Mouse (Mus musculus) heart, embryonic 11.5 days (tissue): ENCODE data around the gene Dhtkd1. TPM values are rescaled to one million over a fixed set of nuclear protein-coding genes. Genes with fewer than 3 reads are reported as not detected.

Experiments used
- ATAC-seq: fragments of 200-750 bp; cut with Nextera tagmentation; replicated peaks from 2 replicates; pipeline ENCODE4 v1.8.0; 2017; ENCODE audit warnings: moderate library complexity; ENCODE audit not compliant: insufficient number of reproducible peaks, low FRiP score, low TSS enrichment
- H3K27ac ChIP-seq: fragments of 300-500 bp; sonication (generic); 2 replicates; pipeline ENCODE4 v1.5.1; 2014; ENCODE audit warnings: mild to moderate bottlenecking, low read depth, low read length
- H3K27me3 ChIP-seq: fragments of 300-500 bp; sonication (generic); 2 replicates; pipeline ENCODE4 v1.6.1; 2014; ENCODE audit warnings: mild to moderate bottlenecking, low read length, mixed read lengths; ENCODE audit not compliant: control insufficient read depth, insufficient read depth
- H3K36me3 ChIP-seq: fragments of 300-500 bp; sonication (generic); 2 replicates; pipeline ENCODE4 v1.6.1; 2014; ENCODE audit warnings: mild to moderate bottlenecking, low read length, moderate library complexity, mixed read lengths; ENCODE audit not compliant: control insufficient read depth, insufficient read depth
- H3K4me1 ChIP-seq: fragments of 300-500 bp; sonication (generic); 2 replicates; pipeline ENCODE4 v1.6.1; 2014; ENCODE audit warnings: low read length; ENCODE audit not compliant: control insufficient read depth, insufficient read depth
- H3K4me2 ChIP-seq: fragments of 300-500 bp; sonication (generic); 2 replicates; pipeline ENCODE4 v1.6.1; 2014; ENCODE audit warnings: mild to moderate bottlenecking, moderate library complexity
- H3K4me3 ChIP-seq: fragments of 300-500 bp; sonication (generic); 2 replicates; pipeline ENCODE4 v1.5.1; 2014; ENCODE audit warnings: low read depth, low read length
- H3K9ac ChIP-seq: fragments of 300-500 bp; sonication (generic); 2 replicates; pipeline ENCODE4 v1.6.1; 2014; ENCODE audit warnings: mild to moderate bottlenecking, low read depth, low read length, moderate library complexity
- H3K9me3 ChIP-seq: fragments of 300-500 bp; sonication (generic); replicated peaks from 2 replicates; pipeline ENCODE4 v1.6.1; 2016; ENCODE audit warnings: low read length; ENCODE audit not compliant: control insufficient read depth
- WGBS: fragments of 180-500 bp; shearing (Covaris S2); extraction: QIAGEN DNeasy Blood & Tissue Kit; methylation state at CpG from one replicate; pipeline ENCODE4 v1.1.7; 2014; ENCODE audit not compliant: insufficient replicate concordance; 5-methylcytosine and 5-hydroxymethylcytosine counted together
- polyA plus RNA-seq: library from polyadenylated mRNA; unstranded; fragments of >200 nt; fragmentation: Nextera tagmentation; extraction: Ambion mirVana; gene quantifications from 2 replicates; pipeline ENCODE4 v1.2.1, GENCODE M21; 2014

Dhtkd1 gene
- polyA plus RNA-seq, 1 experiment from 2014 or later = 1.9 TPM

GRCm38 (mm10) chr2:5894296-5894695, 48.3 kb downstream of the Dhtkd1 start:
- H3K9ac ChIP-seq = peak overlapping the region; percentile 4
- no peaks in the 10 kb centered on the region for H3K4me1 ChIP-seq
- H3K27ac ChIP-seq = no peak overlapping the region
- H3K27me3 ChIP-seq = no peaks in the 10 kb centered on the region
- no peaks in the 10 kb centered on the region for H3K9me3 ChIP-seq
- WGBS = 47% methylated on average over 11 of the region's 11 CpGs
- H3K36me3 ChIP-seq = peaks cover 3% of the 10 kb centered on the region; the same call in 1 of the 2 replicates
- peak overlapping the region; percentile 68 for H3K4me2 ChIP-seq
- peak overlapping the region; percentile 72 for H3K4me3 ChIP-seq
- no peak for ATAC-seq

DNA sequence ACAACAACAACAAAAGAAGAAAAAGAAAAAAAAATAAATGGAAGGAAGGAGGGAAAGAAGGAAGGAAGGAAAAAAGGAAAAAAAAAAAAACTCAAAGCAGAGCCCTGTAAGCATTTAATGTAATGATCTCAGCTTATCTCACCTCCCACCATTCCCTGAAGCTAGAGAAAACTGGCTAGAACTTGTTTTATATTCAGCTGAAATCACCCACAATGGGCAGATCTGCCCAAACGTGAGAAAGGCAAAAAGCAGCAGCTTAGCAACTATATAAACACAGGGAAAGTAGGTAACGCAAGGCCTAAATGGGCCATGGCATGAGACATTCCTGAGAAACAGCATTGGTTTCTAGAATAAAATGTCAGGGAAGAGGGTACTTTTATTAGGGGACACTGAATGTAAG, 53.2 kb downstream of the Dhtkd1 start:
- H3K27me3 ChIP-seq = no peaks in the 10 kb centered on the region
- H3K36me3 ChIP-seq = peaks cover 16% of the 10 kb centered on the region
- 67% methylated on average over 2 of the region's 2 CpGs for WGBS
- no peak overlapping the region for H3K27ac ChIP-seq
- H3K9me3 ChIP-seq = no peaks in the 10 kb centered on the region
- H3K9ac ChIP-seq = no peak overlapping the region
- H3K4me2 ChIP-seq = no peak overlapping the region
- H3K4me1 ChIP-seq = no peaks in the 10 kb centered on the region
- ATAC-seq = no peak
- no peak overlapping the region for H3K4me3 ChIP-seq

DNA sequence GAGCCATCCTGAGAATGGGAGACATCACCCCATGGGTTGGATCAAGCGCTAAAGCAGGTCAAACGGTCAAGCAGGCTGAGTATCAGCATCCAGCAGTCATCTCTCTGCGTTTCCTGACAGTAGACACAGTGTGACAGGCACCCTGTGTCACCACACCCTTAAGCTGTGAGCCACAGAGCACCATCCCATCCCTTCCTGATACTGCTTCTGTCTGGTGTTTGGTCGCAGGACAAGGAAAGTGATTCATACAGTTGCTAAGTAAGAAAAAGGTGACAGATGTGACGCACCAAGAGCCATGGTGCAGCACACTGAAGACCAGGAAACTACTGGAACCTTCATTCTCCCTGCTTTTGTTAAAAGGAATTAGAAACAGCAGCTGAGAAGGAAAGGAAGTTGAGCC, 53.7 kb downstream of the Dhtkd1 start:
- 69% methylated on average over 5 of the region's 5 CpGs for WGBS

GRCm38 (mm10) chr2:5877446-5877845, 65.1 kb downstream of the Dhtkd1 start:
- Histone ChIP-seq H3K9ac (no peak overlapping the region), H3K27ac (no peak overlapping the region), H3K27me3 (no peaks in the 10 kb centered on the region), H3K4me1 (no peaks in the 10 kb centered on the region), H3K36me3 (peaks cover 22% of the 10 kb centered on the region), H3K4me3 (no peak overlapping the region), H3K9me3 (no peaks in the 10 kb centered on the region), H3K4me2 (no peak overlapping the region)
- ATAC-seq = no peak
- 87% methylated on average over 3 of the region's 3 CpGs for WGBS

More for the DNA sequence above, 53.7 kb downstream of the Dhtkd1 start:
- no peaks in the 10 kb centered on the region for H3K9me3 ChIP-seq
- no peaks in the 10 kb centered on the region for H3K4me1 ChIP-seq
- no peak overlapping the region for H3K4me2 ChIP-seq
- ATAC-seq = no peak
- H3K9ac ChIP-seq = no peak overlapping the region
- no peaks in the 10 kb centered on the region for H3K27me3 ChIP-seq
- no peak overlapping the region for H3K27ac ChIP-seq
- H3K36me3 ChIP-seq = peaks cover 16% of the 10 kb centered on the region
- no peak overlapping the region for H3K4me3 ChIP-seq

DNA sequence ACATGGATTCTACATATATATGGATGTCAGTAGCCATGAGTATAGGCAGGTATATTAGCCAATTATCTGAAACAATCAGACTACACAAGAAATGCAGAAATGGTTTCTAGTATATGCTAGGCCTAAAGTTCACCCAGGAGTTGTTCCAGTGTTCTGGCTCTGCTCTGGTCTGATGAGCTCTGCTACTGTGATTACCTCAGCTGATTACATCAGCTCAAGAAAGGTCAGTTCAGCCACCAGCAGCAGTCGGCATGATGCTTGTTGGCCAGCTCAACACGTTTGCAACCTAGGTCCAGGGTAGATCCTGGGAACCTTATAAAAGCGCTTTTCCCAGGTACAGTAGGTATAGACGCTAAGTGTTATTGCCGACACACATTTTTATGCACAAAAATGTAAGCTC, 72.8 kb downstream of the Dhtkd1 start:
- Histone ChIP-seq H3K9me3 (no peaks in the 10 kb centered on the region), H3K4me1 (no peaks in the 10 kb centered on the region), H3K27ac (no peak overlapping the region), H3K4me3 (no peak overlapping the region), H3K36me3 (peaks cover 27% of the 10 kb centered on the region), H3K27me3 (no peaks in the 10 kb centered on the region), H3K4me2 (no peak overlapping the region), H3K9ac (no peak overlapping the region)
- 84% methylated on average over 5 of the region's 5 CpGs for WGBS
- ATAC-seq = no peak

DNA sequence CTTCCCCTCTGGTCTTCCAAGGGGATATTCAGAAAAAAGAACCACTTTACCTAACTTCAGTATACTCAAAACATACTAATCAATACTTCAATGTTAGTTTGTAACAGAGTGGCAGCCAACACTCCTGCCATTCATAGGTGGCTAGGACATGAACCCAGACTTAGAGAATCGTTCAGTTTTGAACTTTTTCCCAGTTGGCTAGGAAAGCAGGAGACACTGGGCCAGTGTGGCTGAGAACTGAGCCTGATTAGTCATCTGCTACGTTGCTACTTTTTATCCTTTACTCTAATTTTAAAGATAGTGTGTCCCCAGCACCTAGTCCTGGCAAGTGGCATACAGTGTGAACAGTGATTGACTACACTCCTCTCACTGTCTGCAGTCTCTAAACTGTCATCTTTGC, 74.9 kb downstream of the Dhtkd1 start:
- H3K4me2 ChIP-seq = no peak overlapping the region
- peaks cover 11% of the 10 kb centered on the region for H3K36me3 ChIP-seq
- WGBS = 85% methylated on average over 2 of the region's 2 CpGs
- H3K4me1 ChIP-seq = no peaks in the 10 kb centered on the region
- ATAC-seq = no peak
- no peaks in the 10 kb centered on the region for H3K9me3 ChIP-seq
- no peak overlapping the region for H3K4me3 ChIP-seq
- H3K27ac ChIP-seq = no peak overlapping the region
- no peaks in the 10 kb centered on the region for H3K27me3 ChIP-seq
- no peak overlapping the region for H3K9ac ChIP-seq

DNA sequence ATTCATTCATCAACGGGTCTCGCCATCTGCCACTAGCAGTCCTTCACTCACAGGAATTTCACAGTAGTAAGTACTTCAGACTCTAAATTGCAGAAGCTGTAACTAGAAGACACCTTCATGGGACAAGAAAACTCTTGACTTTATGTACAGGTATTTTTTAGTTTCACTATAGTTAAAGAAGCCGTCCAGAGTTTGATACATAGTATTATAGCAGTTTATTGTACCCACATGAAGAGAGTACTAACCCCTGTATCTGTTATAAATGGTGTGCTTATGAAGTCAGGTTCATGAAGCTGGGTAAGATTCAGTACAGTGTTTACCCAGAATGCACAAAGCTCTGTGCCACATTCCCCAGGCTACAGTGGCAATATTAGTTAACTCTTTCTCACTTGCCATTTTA, 79.8 kb downstream of the Dhtkd1 start, which contains the start of gene Gm13199:
Gene Gm13199, minus strand, starts transcription at position 101 of the 400 bp plus-strand sequence.
- no peak within 1 kb of the TSS for H3K4me3 ChIP-seq
- 92% methylated on average over 3 of the region's 3 CpGs for WGBS
- ATAC-seq = no peak
- no peak within 1 kb of the TSS for H3K4me2 ChIP-seq
- no peak within 1 kb of the TSS for H3K9ac ChIP-seq
- H3K9me3 ChIP-seq = no peaks in the 10 kb centered on the region
- H3K27ac ChIP-seq = no peak within 1 kb of the TSS
- no peaks in the 10 kb centered on the region for H3K27me3 ChIP-seq
- peaks cover 12% of the 10 kb centered on the region for H3K36me3 ChIP-seq
- H3K4me1 ChIP-seq = no peaks in the 10 kb centered on the region

GRCm38 (mm10) chr2:5851866-5852265, 90.7 kb downstream of the Dhtkd1 start:
- no peak for ATAC-seq
- Histone ChIP-seq H3K9ac (no peak overlapping the region), H3K4me3 (no peak overlapping the region), H3K27ac (no peak overlapping the region), H3K4me1 (no peaks in the 10 kb centered on the region), H3K27me3 (no peaks in the 10 kb centered on the region), H3K9me3 (no peaks in the 10 kb centered on the region), H3K4me2 (no peak overlapping the region), H3K36me3 (peaks cover 6% of the 10 kb centered on the region)
- WGBS = 81% methylated on average over 5 of the region's 5 CpGs

- WGBS = 88% methylated on average over 9 of the region's 9 CpGs
- no peak overlapping the region for H3K9ac ChIP-seq
- no peak overlapping the region for H3K4me3 ChIP-seq
- H3K9me3 ChIP-seq = no peaks in the 10 kb centered on the region
- H3K4me1 ChIP-seq = peaks cover 6% of the 10 kb centered on the region
- H3K4me2 ChIP-seq = no peak overlapping the region
- H3K27me3 ChIP-seq = no peaks in the 10 kb centered on the region
- H3K36me3 ChIP-seq = peaks cover 6% of the 10 kb centered on the region
- no peak for ATAC-seq
- H3K27ac ChIP-seq = no peak overlapping the region
These were observed 91.5 kb downstream of the Dhtkd1 start for GRCm38 (mm10) chr2:5851116-5851515.
